Mouse (Mus musculus) activated CD4-positive, CD25-positive, alpha-beta regulatory T cell, adult 4 months (primary cell): ENCODE measurements around the gene Igdcc4. TPM values are rescaled to one million over a fixed set of nuclear protein-coding genes. Genes with fewer than 3 reads are reported as not detected.
"Not testable (repeated sequence)": the region's sequence is repeated elsewhere in the genome, so short reads cannot be mapped to it uniquely, and the experiment has no call there.

Experiments used
- ATAC-seq: one replicate; pipeline ENCODE4 v1.8.0; 2017
- polyA plus RNA-seq, 2 experiments: library from polyadenylated mRNA; unstranded; fragments of 100-300 nt; shearing (Covaris generic); gene quantifications; one replicate each; pipeline ENCODE4 v1.2.1; 2017

Igdcc4 gene
- under 1 TPM in 1 of 2 experiments, not detected in 1; 0.11 TPM for polyA plus RNA-seq

DNA sequence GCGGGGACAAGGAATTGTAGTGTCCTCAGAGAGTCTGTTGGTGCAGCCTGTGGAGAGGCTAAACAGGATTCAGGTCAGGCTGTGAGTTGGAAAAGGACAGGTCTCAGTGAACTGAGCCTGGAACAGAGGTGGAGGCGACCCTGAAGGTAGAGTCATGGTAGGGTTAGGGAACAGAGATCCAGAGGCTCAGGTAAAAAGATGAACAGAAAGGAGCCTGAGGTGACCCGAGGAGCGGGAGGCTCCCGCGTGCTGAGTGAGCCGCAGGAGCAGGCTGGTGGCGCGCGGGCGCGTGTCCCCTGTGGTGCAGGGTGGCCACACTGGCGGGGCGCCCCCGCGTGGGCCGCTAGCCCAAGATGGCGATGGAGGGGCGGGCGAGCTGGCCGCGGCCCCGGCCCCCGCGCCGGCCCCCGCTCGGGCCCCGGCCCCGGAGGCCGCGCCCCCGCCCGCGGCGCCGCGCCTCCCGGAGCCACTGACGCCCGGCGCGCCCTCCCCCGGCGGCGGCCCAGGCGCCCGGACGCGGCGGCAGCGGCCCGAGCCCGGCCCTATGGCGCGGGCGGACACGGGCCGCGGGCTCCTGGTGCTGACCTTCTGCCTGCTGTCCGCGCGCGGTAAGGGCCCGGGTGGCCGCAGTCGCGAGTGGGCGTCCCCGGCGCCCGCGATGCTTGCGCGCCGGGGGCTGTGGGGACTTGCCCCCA lies at the start of gene Igdcc4:
Gene Igdcc4, plus strand, starts transcription at position 496 of the 695 bp plus-strand sequence.
- ATAC-seq: no peak

DNA sequence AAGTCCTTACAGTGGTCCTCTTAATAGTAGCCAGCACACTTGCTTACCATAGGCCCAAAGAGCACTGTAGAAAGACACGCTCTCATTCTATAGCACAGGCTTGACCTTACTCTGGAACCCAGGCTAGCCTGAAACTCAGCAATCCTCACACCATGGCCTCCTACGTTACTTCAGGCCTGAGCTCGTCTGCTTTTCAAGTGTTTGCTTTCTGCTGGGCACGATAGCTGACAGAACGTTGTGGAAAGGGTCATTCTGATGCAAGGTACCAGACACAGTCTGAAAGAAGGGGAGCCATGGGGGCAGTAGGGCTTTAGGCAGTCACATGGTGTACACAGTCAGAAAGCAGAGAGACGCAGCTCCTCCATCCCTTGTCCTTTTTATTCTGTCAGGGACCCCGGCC lies 37.0 kb upstream of the Igdcc4 start:
- no peak for ATAC-seq

DNA sequence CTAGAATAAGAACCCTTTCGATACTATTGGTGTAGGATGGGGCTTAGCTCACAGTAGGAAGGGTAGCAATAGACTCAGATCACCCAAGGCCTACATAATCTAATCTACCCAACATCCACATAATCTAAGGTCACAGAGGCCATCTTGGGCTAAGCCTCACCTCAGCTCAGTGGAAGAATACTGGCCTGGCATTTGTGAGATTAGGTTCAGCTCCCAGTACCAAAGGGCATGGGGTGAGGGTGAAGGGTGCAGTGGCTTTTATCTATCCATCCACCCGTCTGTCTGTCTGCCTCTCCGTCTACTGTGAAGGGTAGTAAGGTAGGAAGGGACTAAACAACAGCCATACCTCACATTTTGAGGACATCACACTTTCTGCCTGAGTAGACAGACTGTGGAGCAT lies 30.7 kb upstream of the Igdcc4 start:
- ATAC-seq: no peak

DNA sequence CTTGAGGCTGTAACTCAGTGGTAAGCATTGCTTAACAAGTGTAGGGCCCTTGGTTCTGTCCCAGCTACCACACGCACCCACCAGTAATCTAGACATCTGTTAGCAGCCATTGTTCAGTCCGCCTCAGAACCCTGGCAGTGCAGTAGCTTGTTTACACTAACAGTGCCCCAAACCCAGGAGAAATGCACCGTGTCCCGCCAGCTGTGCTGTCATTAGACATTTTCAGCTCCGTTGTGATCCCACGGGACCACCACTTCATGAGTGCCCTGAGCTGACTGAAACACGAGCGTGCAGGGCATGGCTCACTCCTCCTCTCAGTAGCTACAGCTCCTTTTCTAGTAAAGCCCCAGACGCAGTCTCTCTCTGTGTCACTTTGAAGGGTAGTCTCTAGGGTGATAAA lies 27.7 kb upstream of the Igdcc4 start:
- no peak for ATAC-seq

DNA sequence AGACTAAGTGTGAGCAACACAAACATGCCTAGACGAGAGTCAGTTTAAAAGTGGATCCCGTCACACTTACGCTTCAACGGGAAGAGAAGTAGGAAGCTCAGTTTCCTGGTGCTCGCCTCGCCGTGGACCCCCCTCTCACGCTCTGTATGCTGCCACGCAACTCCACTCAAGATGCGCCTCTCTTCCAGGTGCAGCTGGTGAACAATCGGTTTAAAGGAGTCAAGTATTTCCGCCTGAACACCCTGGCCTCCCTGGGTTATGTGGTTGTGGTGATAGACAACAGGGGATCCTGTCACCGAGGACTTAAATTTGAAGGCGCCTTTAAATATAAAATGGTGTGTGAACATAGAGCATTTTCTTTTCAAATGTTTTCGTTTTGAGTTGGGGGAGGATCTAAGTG lies 27.0 kb upstream of the Igdcc4 start:
- ATAC-seq: no peak

DNA sequence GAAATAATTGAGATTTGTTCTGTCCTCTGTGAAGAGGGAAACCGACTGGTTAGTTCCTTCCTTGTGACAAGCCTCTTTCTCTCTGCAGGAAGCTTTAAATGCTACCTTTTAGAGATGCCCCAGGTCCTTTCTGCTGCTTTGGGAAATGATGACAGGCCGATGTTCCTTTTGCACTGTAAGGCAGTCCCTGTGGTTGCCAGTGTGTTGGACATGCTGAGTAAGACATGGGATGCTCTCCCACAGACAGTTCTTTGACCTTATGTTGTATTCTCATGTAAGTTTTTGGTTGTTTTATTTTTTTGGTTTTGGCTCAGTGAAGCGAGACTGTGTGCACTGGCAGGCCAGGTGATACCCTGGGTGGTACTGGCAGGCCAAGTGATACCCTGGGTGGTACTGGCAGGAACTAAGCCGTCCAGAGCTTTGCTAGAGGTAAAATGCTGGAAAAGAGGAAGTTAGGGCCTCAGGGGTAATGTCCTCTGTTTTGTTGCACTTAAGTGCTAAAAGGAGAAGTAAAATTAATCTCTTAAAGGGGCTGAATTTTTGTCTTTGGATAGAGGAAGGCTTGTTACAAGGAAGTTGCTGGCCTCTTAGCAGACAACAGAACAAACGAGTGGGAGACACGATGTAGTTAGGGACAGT lies 26.3 kb upstream of the Igdcc4 start:
- no peak for ATAC-seq

DNA sequence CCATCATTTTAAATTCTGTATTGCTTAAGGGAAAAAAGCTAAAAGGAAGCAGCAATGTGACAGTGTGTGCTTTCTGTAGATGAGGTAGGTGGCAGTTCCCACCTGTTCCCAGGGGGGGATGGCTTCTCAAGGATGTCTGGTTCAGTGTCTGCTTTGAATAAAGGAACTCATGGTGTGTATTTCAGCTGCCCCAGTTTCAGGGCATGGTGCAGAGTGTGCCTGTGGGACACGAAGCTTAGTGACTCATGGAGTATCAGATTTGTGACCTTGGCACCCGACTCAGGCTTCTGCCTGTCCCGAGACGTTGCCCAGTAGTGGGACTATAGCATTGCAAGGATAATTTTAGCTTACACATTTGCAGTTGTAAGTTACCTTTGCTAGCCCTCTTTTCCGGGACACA lies 23.8 kb upstream of the Igdcc4 start:
- no peak for ATAC-seq

DNA sequence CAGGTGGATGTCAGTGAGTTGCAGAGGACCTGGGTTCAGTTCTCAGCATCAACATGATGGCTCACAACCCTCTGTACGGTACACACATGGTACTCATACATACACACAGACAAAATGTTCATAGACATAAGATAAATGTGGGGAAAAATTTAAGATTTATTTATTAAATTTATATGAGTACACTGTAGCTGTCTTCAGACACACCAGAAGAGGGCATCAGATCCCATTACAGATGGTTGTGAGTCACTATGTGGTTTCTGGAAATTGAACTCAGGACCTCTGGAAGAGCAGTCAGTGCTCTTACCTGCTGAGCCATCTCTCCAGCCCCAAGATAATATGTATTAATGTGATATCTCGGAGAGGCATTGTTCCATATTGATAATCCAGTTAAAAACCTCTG lies 21.1 kb upstream of the Igdcc4 start:
- not testable (repeated sequence) for ATAC-seq

DNA sequence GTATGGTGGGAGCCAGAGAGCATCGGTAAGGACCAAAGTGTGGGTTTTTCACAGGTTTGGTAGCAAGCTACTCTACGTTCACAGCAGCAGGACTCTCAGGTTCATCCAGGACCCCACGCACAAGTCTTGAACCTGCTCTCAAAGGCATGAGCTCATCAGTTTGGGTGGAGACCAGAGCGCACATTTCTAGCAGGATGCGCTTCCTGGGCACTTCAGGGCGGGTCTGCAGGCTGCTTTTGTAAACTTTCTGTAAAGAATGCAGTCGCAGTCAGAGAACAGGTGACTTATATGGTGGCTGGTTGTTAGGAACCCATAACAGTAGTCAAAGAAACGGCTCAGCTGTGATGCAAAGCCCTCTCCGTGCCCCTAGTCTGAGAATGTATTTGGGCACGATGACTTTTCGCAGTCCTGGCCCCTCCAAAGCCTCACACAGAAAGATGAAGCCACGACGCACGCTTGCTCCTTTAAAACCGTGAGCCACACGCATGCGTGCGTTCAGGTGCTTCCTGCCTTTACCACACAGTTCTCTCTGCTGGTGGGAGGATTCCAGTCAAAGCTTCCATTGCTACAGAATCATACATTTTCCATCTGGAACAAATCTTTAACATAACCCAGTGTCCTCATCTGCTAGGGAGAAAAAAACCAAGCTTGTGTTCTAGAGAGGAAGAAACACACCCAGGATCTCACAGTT lies 18.1 kb upstream of the Igdcc4 start:
- ATAC-seq: peak; percentile 55

DNA sequence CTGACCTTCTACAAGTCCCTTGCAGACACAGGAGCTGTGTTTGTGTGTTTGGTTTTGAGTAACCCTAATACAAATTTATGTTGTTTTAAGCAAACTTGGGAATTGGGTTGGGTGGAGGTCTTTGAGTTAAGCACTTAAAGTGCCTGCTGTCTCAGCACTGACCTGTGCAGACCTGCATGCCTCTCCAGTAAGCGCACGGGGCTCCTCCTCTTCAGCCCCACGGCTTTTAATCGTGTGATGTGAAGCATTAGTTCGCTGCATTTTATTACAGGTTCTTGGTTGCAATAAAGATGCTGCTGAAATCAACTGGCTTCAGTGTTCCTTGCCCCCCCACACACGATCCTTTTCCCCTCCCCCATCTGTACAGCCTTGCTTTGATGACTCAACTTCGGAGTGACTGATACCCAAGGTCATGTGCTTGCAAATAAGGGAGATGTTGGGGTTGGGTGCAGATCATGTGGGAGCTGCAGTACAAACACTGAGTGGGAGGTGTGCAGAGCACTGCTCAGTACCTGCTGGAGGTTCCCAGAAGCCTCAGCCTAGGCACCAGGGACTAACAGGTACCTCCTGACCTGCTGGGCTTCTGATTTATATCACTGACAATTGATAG lies 17.0 kb upstream of the Igdcc4 start:
- ATAC-seq: peak; percentile 67

DNA sequence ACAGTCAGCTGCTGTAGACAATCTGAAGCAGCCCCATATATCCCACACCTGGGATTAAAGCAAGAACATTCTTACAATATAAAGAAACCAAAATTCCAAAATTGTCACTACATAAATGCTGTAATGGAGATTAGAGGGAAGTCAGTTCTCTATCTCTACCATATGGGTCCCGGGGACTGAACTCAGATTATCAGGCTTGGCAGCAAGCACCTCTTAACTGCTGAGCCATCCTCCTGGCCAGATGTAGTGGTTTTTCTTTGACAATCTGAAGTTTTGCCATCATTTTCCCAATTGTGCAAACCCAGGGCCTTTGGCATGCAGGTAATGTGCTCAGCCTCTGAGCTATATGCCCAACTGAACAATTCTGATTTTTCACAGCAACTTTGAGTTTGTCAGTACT lies 16.0 kb upstream of the Igdcc4 start:
- ATAC-seq: no peak

DNA sequence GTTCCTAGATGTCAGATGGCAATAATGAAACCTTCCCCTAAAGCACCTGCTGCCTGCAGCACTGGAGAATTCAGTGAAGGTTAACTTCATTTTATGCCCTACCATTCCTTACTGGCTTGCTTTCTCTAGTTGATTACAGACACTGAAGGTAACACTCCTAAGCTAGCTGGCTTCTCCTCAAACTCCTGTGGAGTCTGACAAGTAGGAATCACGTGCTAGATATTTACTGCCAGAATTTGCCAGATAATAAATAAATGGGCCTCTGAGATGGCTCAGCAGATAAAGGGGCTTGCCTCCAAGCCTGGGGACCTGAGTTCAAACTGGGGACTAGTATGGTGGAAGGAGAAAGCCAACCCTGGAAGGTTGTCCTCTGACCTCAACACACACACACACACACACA lies 14.5 kb upstream of the Igdcc4 start:
- ATAC-seq: no peak

DNA sequence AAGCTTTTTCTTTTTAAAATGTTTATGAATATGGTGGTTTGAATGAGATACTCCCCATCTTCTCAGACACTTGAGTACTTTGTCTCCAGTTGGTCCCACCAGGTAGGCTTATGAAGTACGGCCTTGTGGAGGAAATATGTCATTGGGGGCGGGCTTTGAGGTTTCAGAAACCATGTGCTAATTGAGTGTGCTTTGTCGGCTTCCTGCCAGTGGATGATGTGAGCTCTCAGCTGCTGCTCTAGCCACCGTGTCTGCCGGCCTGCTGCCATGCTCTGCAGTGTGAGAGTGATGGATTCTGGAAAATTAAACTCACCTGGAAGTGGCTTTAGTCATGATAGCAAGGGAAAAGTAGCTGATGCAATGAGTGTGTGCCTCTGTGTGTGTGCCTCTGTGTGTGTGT lies 13.8 kb upstream of the Igdcc4 start:
- ATAC-seq: no peak

DNA sequence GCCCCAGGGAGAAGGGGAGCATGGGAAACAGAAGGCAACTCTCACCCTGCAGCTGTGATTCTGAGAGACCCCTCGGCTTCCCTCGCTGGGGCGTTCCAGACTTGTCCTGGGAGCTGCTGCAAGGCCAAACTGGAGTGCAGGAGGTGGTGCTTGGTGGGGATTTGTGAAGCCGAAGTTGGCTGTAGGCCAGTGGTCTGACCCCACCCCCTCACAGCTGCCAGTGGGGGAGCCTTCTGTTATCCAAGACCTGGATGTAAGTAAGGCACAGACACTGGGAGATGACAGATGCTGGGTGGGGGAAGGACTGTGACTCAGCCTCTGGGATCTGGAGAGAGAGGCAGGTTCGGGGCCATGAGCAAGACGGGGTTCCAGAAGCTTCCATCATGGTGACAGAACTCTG lies 7.0 kb upstream of the Igdcc4 start:
- ATAC-seq: no peak

DNA sequence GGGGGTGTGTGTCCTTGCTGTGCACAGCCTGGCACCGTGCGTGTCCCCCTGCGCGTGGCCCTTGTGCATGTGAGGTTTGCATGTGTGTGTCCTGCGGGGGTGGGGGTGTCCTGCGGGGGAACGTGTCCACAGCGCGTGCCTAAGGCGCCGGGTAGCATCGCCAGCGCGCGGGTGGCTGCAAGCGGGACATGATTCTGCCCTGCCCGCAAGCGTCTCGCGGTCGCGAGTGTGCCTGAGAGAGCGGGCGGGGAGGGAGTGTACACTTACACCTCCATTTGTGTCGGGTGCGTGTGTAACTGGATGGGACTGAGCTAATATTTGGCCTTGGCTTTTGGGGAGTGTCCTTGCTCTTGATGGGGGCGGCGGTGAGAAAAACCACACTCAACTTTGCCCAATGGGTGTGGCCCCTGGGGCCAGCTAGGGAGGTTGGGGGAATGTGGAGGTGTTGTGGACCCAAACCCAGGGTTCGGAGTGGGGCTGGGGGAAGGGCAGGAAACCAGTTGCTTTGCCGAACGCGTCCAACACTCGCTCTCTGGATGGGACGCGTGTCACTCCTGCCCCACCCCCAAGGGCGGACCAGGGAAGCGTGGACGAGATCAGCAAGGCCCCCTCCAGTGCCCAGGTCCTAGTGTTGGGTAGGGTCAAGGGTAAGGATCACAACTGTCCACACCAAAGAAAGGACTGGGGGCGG lies 545 bp downstream of the Igdcc4 start:
- ATAC-seq: no peak

DNA sequence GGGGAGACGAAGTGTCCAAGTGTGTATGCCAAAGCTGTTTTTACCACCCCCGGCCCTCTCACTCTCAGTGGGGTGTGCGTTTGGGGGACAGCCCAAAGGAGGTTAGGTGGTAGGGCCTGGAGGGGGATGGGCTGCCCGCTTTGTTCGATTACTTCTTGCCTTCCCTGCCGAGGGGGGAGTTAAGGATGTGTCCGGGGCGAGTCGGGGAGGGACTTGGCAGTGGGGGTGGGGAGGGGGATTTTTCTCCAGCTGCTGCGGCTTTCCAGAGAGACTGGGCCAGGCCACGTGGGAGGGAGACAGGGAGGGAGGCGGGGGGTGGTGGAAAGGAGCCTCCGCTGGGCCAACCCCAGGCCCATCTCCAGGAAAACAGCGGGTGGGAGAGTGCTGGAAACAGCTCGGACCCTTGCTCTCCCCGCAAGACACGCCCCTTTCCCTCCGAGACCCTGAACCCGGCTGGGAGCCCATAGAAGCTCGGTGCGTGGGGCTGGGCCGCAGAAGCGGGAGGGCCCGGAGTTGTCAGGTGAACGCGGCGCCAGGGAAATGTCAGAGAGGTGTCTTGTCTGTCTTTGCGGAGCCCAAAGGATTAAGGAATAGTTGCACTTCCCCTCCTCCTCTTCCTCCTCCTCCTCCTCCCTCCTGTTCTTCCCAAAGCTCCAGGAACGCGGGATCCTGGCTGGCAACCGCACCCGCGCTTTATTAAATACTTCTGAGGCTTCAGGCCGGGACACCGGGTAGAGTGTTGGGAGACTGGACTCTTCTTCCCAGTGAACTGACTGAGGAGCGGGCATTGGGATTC lies 1.3 kb downstream of the Igdcc4 start:
- no peak for ATAC-seq

DNA sequence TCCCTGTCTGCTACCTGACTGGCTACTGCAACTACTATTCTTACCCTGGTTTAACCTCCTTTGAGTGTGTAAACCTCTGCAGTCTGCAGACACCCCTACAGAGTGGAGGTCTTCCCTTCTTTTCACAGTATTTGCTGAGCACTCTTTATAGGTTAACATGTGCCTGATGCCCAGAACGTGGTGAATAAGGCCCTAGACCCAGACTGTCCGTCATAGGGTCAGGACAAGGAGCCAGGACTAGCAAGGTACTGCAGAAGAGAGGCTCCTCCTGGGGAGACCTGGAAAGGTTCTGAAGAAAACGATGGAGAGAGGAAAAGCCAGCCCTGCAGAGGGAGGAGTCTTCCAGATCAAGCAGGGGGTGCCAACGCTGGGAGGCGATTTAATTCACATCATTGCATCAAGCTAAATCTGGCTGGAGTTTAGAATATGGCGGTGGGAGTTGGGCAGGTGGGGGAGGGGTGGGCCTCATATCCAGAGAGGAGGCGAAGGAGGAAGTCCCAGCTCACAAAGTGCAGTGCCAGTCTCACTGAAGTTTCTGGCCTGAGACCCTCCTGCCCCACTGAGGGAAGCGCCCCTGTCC lies 2.0 kb downstream of the Igdcc4 start:
- ATAC-seq: no peak

DNA sequence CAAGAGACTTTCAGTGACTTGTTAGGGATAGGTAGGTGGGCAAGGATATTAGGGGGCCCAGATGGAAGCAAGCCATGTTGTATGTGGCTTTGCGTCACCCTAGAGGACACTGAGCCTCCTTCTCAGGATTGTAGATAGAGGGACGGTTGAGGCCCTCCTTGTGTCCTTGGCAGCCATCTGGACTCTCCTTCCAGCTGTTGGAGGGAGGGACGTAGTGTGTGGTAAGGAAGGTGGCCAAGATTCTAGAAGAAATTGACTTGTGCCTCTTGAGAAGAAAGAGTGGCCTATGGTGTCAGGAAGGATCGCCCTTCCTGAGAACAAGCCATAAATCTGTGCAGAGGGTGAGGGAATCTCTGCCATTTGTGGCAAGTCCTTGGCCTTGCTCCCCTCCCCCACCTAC lies 5.5 kb downstream of the Igdcc4 start:
- ATAC-seq: no peak

DNA sequence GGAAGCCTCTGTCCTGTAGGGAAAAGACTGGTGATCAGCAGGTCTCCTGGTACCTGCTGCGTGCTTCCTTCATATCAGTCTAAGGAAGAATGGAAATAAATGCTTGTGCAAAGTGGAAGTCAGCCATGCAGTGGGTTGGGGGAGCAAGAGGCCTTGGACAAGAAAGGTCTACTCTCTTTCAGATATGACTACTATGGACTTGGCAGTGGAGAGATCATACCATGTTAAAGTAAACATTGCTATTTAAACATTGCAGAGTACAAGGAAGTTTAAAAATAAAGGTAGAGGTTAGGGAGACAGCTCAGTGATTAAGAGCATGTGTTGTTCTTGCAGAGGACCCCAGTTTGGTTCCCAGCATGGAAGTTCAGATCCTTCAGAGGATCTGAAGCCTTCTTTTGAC lies 6.6 kb downstream of the Igdcc4 start:
- no peak for ATAC-seq

DNA sequence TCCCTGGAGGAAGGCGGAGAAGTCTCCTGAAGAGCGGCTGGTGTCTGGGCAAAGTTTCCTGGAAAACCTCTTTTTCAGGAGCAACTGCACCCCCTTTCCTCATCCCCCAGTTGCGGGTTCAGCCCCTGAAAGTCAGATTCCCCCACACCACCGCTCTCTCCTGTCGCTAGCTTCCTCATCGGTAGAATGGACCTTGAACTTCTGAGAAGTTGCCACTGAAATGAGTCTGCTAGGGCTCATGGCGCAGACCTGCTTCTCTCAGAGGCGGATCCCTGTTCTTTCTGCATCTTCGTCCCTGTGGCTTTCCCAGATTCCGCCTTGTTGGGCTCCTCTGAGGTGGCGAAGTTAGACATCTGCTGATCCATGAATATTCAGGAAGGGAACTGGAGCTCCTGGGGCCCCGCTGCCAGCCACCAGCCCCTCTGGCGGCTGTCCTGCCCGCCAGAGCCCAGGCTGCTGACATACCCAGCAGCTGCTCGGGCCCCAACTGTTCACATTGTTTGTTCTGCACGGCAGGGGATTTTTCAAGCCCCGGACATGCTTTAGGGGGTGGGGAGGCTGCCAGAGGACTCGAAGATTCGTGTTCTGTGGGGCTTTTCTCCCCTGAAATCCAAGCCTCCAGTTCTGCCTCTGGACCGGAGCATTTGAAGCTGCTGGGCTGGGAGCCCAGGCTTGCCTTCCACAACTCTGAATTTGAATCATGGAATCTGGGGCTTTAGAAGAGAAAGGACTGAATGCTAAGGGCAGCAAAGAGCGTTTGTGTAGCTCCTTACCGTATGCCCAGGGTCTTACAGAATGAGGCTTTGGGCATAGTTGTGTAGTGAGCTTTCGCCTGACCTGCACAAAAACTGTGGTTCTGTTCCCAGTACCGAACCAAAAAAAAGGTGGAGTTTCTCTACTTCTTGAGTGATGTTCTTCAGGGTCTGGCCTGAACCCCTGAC lies 8.1 kb downstream of the Igdcc4 start:
- ATAC-seq: no peak

DNA sequence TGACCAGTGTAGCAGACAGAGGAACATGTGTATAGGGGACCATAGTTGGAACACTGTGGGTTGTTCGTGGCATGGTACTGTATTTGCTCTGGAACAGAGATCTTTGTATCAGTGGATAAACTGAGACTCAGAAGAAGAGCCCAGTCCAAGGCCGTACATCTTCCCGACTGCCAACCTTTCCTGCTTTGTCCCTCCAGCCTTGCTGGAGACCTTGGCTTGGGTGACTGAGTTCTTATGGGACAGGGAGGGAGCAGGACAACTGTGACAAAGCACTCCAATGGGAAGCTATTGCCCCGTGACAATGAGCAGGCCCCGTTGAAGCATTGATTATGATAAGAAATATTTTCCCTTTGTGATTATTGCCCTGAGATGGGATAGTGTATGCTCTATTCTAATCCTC lies 10.4 kb downstream of the Igdcc4 start:
- ATAC-seq: no peak
